Mouse (Mus musculus): Measurements from ENCODE around the gene Olfr270. TPM values are rescaled to one million over a fixed set of nuclear protein-coding genes. Genes with fewer than 3 reads are reported as not detected.

Gene Olfr270
- polyA plus RNA-seq, 1 experiment: not detected

- H3K36me3 ChIP-seq (ENCODE audit: control insufficient read depth, insufficient read depth, low read length, poor library complexity, severe bottlenecking): peaks cover 15% of the 10 kb centered on the region
- H3K27me3 ChIP-seq (ENCODE audit: control insufficient read depth, insufficient read depth, low read length, poor library complexity, severe bottlenecking): no peaks in the 10 kb centered on the region
Observed at GRCm38 (mm10) chr4:53018392-53018791, 54.0 kb downstream of the Olfr270 start.

More at GRCm38 (mm10) chr4:53018392-53018791, 54.0 kb downstream of the Olfr270 start:
- no peak for TF ChIP-seq POLR2A (IDR thresholded peaks at IDR 0.05; ENCODE audit: insufficient read depth, low read length)
- no peak for TF ChIP-seq CTCF (IDR thresholded peaks at IDR 0.05; ENCODE audit: low read depth, low read length)
- TF ChIP-seq EP300 (IDR thresholded peaks at IDR 0.05; ENCODE audit: insufficient read depth, low read depth, low read length): no peak
- H3K4me1 ChIP-seq (ENCODE audit: control insufficient read depth, insufficient read depth, low read length): no peaks in the 10 kb centered on the region
- peaks cover 11% of the 10 kb centered on the region for H3K9me3 ChIP-seq (replicated peaks; ENCODE audit: control insufficient read depth, insufficient read depth, low read length, poor library complexity, severe bottlenecking)
- no peak overlapping the region for H3K9ac ChIP-seq (ENCODE audit: low read depth, poor library complexity, severe bottlenecking)
- no peak overlapping the region for H3K4me3 ChIP-seq (ENCODE audit: low read depth, low read length)
- no peak overlapping the region for H3K27ac ChIP-seq (ENCODE audit: insufficient read depth, low read length)

Other genes with a start within 250 kb of the Olfr270 start
- not detected in 2 replicates for gene Olfr275, start 149.9 kb upstream of the Olfr270 start, polyA plus RNA-seq (2011; ENCODE audit: insufficient read depth, insufficient read length, low read depth, missing spikeins)
- gene Olfr273, start 105.3 kb upstream of the Olfr270 start, polyA plus RNA-seq (2011; ENCODE audit: insufficient read depth, insufficient read length, low read depth, missing spikeins): not detected in 2 replicates
- not detected in 2 replicates for gene Olfr272, start 45.4 kb upstream of the Olfr270 start, polyA plus RNA-seq (2011; ENCODE audit: insufficient read depth, insufficient read length, low read depth, missing spikeins)
- not detected in 2 replicates for gene Nipsnap3a, start 24.7 kb downstream of the Olfr270 start, polyA plus RNA-seq (2011; ENCODE audit: insufficient read depth, insufficient read length, low read depth, missing spikeins)
- gene Nipsnap3b, start 47.3 kb downstream of the Olfr270 start, polyA plus RNA-seq (2011; ENCODE audit: insufficient read depth, insufficient read length, low read depth, missing spikeins): 46.5 and 57.2 TPM in 2 replicates
- gene Abca1, start 195.3 kb downstream of the Olfr270 start, polyA plus RNA-seq (2011; ENCODE audit: insufficient read depth, insufficient read length, low read depth, missing spikeins): 2.4 and 2.6 TPM in 2 replicates

Data from ES-Bruce4 (cell line).